Mouse (Mus musculus): ENCODE measurements around the gene Fzd2. TPM values are rescaled to one million over a fixed set of nuclear protein-coding genes. Genes with fewer than 3 reads are reported as not detected.

The Fzd2 gene
- polyA plus RNA-seq, 1 experiment from 2014 or later: 11.8 TPM

DNA sequence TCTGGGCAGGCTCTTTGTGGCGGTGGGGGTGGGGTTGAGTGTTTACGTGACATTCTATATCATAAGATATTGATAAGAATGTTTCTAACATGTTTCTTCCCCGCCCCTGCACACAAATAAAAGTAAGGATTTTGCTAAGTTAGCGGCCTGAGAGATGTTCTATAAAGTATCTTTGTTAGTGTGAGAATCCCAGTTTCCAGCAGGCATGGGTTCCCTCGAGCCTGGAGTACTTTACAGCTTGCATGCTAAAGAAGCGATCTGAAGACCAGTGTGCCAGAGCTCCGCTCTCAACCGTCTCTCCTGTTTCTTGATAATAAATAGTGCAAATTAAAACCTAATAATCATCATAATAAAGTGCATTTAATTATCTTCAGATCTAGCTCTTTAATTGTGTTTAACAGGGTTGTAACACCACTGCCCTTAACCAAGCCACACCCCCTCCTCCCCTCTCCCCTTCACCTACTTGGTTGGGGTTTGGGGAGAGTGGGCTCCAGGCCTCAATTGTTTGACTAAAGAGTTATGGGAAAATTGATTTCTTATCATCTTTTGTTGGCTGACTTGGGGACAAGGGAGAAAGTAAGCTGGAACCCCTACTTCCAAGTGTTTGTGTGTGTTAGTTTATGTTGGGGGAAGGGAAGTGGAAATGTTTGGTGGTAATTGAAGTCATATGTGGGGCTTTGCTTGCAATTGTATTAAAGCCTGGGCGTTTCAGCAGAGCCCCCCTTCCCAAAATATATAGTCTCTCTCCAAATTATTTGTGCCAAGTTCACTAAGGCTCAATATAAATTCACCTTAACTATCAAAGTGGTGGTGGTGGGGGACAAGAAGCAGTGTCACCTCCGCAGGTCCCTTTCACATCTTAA, 3.7 kb downstream of the Fzd2 start:
- Histone ChIP-seq H3K36me3 (ENCODE audit: control insufficient read depth, insufficient read depth, low read length) (no peaks in the 10 kb centered on the region), H3K27ac (replicated peaks) (0 out of 2 replicates have a peak overlapping the region, but pooled peaks have one; percentile 0), H3K9ac (ENCODE audit: low read length) (no peak overlapping the region; the same call in 1 of the 2 replicates), H3K4me3 (ENCODE audit: low read depth, low read length) (peak overlapping the region; percentile 80), H3K4me1 (replicated peaks; ENCODE audit: control insufficient read depth, insufficient read depth) (0 out of 2 replicates have a peak, but pooled peaks cover 3% of the 10 kb centered on the region), H3K4me2 (replicated peaks; ENCODE audit: low read depth) (peak overlapping the region; percentile 77), H3K27me3 (ENCODE audit: control insufficient read depth, insufficient read depth, low read length) (no peaks in the 10 kb centered on the region), H3K9me3 (ENCODE audit: control insufficient read depth, low read length) (no peaks in the 10 kb centered on the region)
- DNase-seq (ENCODE audit: low spot score): no peak
- 27% methylated on average over 10 of the region's 10 CpGs for WGBS
- no peak for ATAC-seq (ENCODE audit: low FRiP score, low TSS enrichment)
- TF ChIP-seq EP300 (optimal IDR thresholded peaks at IDR 0.05) (no peak), CTCF (IDR thresholded peaks at IDR 0.05; ENCODE audit: low read depth) (no peak)

DNA sequence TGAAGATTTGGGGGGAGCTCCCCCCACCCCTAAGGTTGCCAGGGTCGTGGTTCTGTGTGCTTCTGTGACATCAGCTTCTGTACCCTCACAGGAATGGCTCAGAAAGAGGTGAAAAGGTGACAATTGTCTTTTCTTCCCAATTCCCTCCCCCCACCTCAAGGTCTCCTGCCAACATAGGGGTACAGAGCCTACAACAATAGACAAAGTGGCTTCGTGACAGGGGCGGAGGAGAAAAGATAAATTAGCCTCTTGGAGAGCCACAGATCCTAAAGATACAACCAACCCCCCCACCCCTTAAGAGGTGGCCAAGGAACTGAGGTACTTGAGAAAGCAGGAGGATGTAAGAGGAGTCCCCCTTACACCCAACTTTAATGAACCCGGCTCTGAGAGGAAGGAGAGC, 4.5 kb downstream of the Fzd2 start:
- ATAC-seq (ENCODE audit: low FRiP score, low TSS enrichment): no peak
- 38% methylated on average over 4 of the region's 4 CpGs for WGBS
- Histone ChIP-seq H3K4me2 (replicated peaks; ENCODE audit: low read depth) (no peak overlapping the region), H3K27me3 (ENCODE audit: control insufficient read depth, insufficient read depth, low read length) (no peaks in the 10 kb centered on the region), H3K9me3 (ENCODE audit: control insufficient read depth, low read length) (no peaks in the 10 kb centered on the region), H3K27ac (replicated peaks) (peak overlapping the region; percentile 25), H3K4me1 (replicated peaks; ENCODE audit: control insufficient read depth, insufficient read depth) (0 out of 2 replicates have a peak, but pooled peaks cover 3% of the 10 kb centered on the region), H3K4me3 (ENCODE audit: low read depth, low read length) (no peak overlapping the region), H3K9ac (ENCODE audit: low read length) (no peak overlapping the region), H3K36me3 (ENCODE audit: control insufficient read depth, insufficient read depth, low read length) (no peaks in the 10 kb centered on the region)
- DNase-seq (ENCODE audit: low spot score): no peak
- TF ChIP-seq EP300 (optimal IDR thresholded peaks at IDR 0.05): no peak
- TF ChIP-seq CTCF (IDR thresholded peaks at IDR 0.05; ENCODE audit: low read depth): no peak

DNA sequence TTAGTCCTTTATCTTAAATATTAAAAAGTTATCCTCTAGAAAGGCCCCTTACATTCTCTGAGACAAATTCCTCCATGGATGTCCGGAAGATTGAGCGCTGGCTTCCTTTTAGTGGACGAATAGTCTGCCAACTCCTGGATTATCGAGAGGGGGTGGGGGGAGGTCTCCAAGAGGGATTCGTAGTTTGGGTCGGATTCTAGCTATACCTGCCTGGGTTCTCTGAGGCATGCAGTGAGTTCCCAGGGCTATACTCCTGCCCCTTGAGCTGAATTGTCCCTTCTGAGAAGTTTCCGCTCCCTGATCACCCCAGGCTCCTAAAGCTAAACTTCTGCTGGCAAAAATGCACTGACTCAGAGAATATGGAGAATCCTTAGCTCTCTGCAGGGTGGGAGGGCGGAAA, 5.3 kb downstream of the Fzd2 start:
- ATAC-seq (ENCODE audit: low FRiP score, low TSS enrichment) (no peak), DNase-seq (ENCODE audit: low spot score) (no peak)
- Histone ChIP-seq H3K4me1 (replicated peaks; ENCODE audit: control insufficient read depth, insufficient read depth) (0 out of 2 replicates have a peak, but pooled peaks cover 3% of the 10 kb centered on the region), H3K36me3 (ENCODE audit: control insufficient read depth, insufficient read depth, low read length) (no peaks in the 10 kb centered on the region), H3K4me2 (replicated peaks; ENCODE audit: low read depth) (no peak overlapping the region), H3K27me3 (ENCODE audit: control insufficient read depth, insufficient read depth, low read length) (no peaks in the 10 kb centered on the region), H3K9me3 (ENCODE audit: control insufficient read depth, low read length) (no peaks in the 10 kb centered on the region), H3K9ac (ENCODE audit: low read length) (no peak overlapping the region), H3K4me3 (ENCODE audit: low read depth, low read length) (no peak overlapping the region), H3K27ac (replicated peaks) (no peak overlapping the region; the same call in 1 of the 2 replicates)
- 50% methylated on average over 8 of the region's 8 CpGs for WGBS
- TF ChIP-seq CTCF (IDR thresholded peaks at IDR 0.05; ENCODE audit: low read depth) (no peak), EP300 (optimal IDR thresholded peaks at IDR 0.05) (no peak)

DNA sequence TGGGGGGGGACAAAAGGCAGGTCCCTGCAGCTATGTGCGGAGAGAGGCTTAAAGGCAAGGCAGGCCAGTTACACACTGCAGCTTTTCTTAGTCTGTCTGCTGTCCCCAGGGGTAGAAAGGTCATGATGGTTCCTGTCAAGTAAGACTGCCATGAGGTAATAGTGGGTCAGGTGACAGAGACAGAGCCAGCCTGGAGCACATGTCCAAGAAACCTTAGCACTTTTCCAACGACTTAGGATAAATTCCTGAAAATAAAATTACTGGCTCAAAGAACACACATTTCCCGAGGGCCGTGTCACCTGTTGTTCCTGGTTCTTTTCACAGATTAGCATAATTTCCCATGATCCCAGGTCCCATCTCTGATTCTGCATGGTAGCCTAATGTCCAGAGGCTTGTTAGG, 6.1 kb downstream of the Fzd2 start:
- Histone ChIP-seq H3K4me1 (replicated peaks; ENCODE audit: control insufficient read depth, insufficient read depth) (0 out of 2 replicates have a peak, but pooled peaks cover 3% of the 10 kb centered on the region), H3K9me3 (ENCODE audit: control insufficient read depth, low read length) (no peaks in the 10 kb centered on the region), H3K27me3 (ENCODE audit: control insufficient read depth, insufficient read depth, low read length) (no peaks in the 10 kb centered on the region), H3K4me3 (ENCODE audit: low read depth, low read length) (no peak overlapping the region), H3K27ac (replicated peaks) (peak overlapping the region; percentile 77; the same call in 1 of the 2 replicates), H3K36me3 (ENCODE audit: control insufficient read depth, insufficient read depth, low read length) (no peaks in the 10 kb centered on the region), H3K4me2 (replicated peaks; ENCODE audit: low read depth) (no peak overlapping the region), H3K9ac (ENCODE audit: low read length) (no peak overlapping the region)
- WGBS: 34% methylated on average over 4 of the region's 4 CpGs
- ATAC-seq (ENCODE audit: low FRiP score, low TSS enrichment) (no peak), DNase-seq (ENCODE audit: low spot score) (no peak)
- no peak for TF ChIP-seq CTCF (IDR thresholded peaks at IDR 0.05; ENCODE audit: low read depth)
- no peak for TF ChIP-seq EP300 (optimal IDR thresholded peaks at IDR 0.05)

DNA sequence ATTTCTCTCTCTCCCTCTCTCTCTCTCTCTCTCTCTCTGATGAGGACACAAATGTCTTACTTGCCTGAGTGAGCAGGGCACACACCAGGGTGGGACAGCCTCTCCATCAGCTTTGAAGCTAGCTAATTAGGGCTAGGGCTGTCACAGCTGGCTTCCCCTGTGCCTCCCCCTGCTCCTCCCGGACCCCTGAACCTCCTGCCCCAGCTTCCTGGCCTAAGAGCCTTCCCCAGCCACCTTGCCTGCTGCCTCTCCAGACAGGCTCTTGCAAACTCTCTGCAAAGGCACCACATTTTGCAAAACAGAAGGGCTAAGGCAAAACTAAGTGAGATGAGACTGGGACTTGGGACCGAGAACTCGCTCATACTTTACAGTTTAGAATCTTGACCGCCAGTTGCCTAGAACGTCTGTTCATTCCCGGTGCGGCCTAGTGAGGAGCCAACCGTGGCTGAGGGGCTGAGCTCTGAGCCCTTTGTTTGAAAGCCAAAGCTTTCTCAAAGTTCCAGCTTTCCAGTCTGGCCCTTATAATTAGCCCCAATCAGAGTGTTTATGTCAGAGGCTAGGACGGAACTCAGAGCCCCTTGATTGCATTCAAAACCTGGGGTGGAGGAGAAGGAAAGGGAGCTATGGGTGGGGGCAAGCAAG, 6.6 kb downstream of the Fzd2 start:
- peak overlapping the region; percentile 77 for H3K27ac ChIP-seq (replicated peaks)
- DNase-seq (ENCODE audit: low spot score): no peak
- no peak for TF ChIP-seq CTCF (IDR thresholded peaks at IDR 0.05; ENCODE audit: low read depth)
- no peak for TF ChIP-seq EP300 (optimal IDR thresholded peaks at IDR 0.05)

More for the DNA sequence above, 6.6 kb downstream of the Fzd2 start:
- no peak for ATAC-seq (ENCODE audit: low FRiP score, low TSS enrichment)
- Histone ChIP-seq H3K4me3 (ENCODE audit: low read depth, low read length) (no peak overlapping the region), H3K4me1 (replicated peaks; ENCODE audit: control insufficient read depth, insufficient read depth) (0 out of 2 replicates have a peak, but pooled peaks cover 3% of the 10 kb centered on the region), H3K27me3 (ENCODE audit: control insufficient read depth, insufficient read depth, low read length) (no peaks in the 10 kb centered on the region), H3K9me3 (ENCODE audit: control insufficient read depth, low read length) (no peaks in the 10 kb centered on the region), H3K36me3 (ENCODE audit: control insufficient read depth, insufficient read depth, low read length) (no peaks in the 10 kb centered on the region), H3K9ac (ENCODE audit: low read length) (0 out of 2 replicates have a peak overlapping the region, but pooled peaks have one; percentile 43), H3K4me2 (replicated peaks; ENCODE audit: low read depth) (no peak overlapping the region)
- 26% methylated on average over 9 of the region's 9 CpGs for WGBS

All from stomach, postnatal 0 days (tissue).